Mouse (Mus musculus) thymus, adult 18-20 months (tissue): Measurements from ENCODE around the gene Kirrel3.

Experiments used
- DNase-seq, 2 experiments: peaks; one replicate each; pipeline ENCODE4 v3.0.0; 2022; ENCODE audit warnings: mixed read lengths in 2 of 2

Gene Kirrel3

DNA sequence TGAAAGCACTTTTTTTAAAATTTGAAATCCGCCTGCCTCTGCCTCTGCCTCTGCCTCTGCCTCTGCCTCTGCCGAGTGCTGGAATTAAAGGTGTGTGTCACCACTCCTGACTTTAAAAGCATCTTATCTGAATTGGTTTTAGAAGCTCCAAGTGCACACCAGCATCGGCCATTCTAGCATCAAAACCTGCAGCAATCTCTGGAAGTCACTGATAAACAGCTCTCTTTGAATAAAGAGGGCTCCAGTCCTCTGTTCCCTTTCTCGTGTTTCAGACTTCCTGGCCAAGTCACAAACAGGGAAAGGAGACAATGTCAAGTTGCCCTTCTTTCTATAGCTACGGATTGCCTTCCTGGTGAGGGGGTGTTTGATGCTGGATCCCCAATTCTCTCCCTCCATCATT, 554.2 kb downstream of the Kirrel3 start:
- no peak for DNase-seq

DNA sequence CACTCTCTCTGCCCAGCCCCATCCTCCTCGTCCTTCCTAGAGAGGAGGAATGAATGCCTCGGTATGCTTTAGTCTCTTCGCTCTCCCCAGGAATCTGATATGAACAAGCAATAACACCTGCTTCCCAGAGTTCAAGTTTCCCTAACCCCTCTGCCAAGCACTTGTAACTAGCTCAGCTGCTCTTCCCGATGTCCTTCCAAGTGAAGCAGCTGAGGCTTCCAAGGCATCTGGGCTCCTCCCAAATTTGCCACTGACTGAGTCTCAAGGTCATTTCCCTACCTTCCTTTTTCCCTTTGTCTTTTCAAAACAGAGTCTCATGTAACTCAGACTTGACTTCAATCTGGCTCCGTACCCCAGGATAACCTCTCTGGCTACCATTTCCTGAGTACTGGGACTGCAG, 555.8 kb downstream of the Kirrel3 start:
- no peak for DNase-seq

DNA sequence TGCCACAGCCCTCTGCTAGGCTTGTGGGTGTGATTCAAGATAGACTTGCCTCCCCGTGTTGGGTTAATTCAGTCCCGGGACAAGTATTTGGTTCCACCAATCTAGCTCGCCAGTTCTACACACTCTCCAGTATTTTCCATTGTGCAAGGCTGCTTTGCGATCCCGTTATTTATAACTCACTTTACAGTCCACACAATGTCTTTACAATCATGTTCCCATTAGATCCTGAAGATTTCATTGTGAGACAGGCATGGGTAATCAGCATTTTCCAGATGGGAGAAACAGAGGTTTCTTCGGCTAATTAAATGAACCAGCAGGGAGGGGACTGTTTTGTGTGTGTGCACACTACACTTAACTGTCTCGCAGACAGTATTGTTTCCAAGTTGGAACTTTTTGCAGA, 557.9 kb downstream of the Kirrel3 start:
- no peak for DNase-seq

DNA sequence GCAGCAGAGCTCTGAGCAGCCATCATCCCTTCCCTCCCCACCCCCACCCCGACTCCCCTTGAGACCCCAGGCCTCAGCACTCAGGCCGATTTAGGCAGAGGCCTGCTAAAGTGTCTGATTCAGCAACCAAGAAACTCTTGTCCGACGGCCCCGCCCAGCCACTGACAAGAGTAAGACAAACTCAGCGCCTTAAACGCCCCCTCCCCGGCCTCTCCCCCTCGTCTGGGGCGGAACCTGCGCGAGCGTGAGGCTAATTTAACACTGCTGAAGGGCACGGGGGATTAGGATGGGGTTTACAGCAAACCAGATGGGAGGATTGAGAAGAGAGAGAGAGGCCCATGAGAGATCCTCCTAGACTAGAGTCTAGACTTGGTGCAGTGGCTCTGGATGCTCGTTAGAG, 558.8 kb downstream of the Kirrel3 start:
- no peak for DNase-seq

DNA sequence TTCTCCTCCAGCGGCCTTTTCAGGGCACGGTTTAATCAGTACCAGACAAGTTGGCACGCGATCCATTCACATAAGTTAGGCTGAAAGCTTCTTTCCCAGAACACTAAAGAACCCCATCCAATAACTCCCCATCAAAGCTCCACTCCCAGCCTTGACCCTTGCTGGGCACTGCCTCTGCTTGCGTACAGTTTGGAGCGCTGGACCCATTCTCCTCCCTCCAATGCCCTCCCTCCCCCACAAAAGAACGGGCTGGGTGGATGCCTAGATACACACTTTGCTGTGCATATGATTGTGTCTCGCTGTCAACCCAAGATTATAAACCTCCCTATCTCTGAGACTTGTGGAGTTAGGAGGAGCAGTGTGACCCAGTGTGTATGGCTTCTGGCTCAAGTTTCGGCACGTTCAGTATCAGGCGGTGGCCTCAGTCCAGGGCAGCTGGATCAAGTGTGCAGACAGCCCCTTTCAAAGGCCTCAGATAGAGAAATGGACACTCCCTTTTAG, 559.4 kb downstream of the Kirrel3 start:
- DNase-seq, result no peak

DNA sequence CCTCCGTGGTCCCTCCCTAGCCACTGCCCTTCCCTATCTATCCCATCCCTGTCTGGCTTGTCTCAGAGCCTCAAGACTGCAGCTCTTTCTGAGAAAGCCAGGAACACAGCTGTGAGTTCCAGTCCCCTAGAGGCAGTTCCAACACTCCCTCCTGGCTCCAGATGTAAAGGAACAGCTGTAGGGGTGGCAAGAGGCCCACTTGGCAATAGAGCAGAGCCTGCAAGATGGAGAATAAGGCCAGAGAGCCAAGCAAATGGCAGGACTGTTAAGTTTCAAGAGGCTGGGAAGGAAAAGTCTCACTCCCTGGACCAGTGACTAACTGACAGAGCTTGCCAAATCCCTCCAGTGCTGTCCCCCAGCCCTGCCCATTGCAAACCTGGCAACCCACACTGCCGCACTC, 560.1 kb downstream of the Kirrel3 start:
- peak in 1 of 2 experiments; percentile 10 for DNase-seq

DNA sequence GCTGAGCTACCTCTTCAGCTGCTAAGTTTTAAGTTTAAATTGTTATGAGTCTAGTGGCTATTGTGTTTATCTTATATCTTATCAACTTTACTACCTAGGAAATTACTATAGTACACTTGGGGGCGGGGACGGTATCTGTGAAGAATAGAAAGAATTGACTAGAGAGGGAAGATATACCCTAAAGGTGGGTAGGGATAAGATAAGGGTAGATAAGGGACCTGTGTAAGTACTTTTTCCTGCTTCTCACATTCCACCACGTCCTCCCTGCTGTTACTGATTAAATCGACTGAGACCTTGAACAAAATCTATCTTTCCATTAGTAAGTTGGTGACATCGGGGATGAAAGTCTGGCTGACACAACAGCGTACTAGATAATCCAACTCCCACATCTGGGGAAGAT, 562.8 kb downstream of the Kirrel3 start:
- no peak for DNase-seq

DNA sequence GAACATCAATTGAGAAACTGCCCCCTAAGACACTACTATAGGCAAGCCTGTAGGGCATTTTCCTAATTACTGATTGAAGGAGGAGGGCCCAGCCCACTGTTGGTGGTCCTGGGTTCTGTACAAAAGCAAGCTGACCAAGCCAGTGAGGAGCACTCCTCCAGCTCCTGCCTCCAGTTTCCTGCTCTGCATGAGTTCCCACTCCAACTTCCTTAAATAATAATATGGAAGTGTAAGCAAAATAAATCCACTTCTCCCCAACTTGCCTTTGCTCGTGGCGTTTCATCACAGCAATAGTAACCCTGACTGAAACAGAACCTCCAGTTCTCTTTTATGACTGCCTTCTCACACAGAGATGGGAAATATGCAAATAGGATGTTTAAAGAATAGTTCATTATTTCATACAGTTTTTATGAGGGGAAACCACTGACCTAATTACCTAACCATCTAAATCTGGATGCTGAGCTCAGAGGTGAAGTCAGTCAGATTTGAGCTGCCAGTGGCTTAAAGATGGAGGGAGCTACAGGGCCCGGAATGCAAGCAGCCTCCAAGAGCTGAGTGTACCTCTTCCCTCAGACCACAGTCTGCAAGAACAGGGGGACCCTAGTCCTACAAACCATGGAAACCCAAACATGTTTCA, 564.3 kb downstream of the Kirrel3 start:
- DNase-seq, result no peak

DNA sequence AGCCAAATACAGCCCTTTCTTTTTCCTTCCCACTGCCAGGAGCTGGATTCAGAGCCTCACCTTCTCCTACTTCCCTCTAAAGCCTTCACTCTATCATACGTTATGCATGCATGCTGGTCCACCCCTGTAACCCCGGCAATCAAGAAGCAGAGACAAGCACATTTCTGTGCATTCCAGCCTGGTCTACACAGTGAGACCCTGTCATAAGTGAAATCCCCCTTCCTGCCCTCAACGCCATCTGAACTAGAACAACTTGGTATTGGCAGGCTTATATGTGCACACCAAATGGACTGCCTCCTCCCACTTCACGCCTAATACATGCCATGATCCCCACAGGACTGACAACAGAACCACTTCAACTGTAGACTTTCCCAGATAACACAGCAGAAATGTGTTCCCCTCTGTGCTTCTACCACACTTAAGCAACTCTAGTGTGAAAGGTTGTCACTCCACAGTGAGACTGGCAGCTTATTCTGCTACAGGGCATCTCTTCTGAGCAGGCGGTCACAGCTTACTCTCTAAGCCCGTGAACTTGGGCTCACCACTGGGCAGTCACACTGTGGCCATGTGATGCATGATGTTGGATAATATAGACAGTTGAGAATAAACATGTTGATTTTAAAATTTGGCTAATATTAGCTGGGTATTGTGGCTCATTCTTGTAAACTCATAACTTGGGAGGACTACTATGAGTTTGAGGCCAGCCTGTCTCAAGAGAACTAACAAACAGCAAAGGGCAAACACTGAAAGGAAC, 565.2 kb downstream of the Kirrel3 start:
- no peak for DNase-seq

DNA sequence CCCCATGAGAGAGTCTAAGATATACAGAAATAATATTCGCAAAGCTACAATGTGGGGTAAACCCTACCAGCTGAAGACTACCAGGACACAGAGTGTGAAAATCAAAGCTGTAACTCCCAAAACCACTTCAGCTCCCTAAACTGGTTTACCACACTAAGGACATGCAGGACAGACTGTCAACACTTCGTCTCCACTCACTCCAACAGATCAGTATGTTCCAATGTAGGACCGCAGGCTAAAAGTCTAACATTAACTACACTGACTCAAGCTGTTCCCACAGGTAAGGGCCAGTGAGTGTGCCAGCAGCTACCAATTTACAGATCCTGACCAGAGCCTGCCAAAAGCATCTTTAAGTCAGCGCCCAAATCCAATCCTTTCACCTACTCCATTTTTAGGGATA, 566.0 kb downstream of the Kirrel3 start:
- no peak for DNase-seq

DNA sequence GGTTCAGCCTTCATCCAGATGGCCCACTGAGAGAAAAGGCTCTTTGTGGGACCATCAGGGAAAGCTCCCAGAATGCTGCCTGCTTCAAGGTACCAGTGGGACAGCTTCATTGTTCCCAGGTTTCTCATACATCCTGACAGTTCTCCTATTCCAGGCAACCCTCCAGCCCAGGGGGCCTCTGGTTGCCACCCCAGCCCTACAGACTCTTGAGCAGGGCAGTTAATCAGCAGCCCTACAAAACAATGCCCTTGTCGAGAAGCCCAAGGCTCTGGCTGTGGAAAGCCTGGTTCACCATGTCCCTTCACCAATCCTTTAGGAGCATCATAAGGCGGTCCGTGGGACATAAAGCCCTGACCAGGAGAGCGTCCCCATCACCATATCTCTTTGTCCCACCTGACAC, 567.0 kb downstream of the Kirrel3 start:
- DNase-seq, result no peak

DNA sequence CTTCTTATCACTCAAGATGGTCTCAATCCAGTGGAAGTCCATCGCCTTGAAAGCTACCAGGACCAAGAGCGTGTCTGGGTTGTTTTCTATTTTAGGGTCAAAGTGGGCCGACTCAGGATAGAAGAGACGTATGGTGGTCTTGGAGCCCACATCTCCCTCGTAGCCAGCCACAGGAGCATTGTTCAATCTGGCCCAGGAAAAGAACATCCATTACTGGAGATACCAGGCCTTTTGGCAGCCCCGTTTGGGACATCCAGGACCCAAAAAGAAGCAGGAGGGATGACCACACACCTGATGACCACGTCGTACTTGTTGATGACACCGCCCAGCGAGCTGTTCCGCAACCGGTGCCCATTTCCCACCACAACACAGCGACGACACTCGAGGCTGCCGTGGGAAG, 567.4 kb downstream of the Kirrel3 start:
- DNase-seq, result no peak

DNA sequence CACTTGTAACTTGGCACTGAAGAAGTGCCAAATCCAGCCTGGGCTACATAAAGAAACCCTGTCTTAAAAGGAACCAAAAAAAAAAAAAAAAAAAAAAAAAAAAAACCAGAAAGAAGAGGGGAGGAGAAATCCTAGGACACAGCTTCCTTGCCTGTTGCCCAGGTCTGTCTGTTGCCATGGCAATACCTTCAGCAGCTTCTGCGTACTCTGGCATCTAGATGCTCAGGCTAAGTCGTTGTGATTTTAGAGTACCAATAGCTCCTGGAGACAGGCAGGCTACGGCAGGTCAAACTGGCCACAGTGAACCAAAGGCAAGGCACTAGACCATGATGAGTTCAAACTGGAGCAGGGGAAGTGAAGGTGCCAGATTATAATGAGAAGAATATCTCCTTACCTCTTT, 568.0 kb downstream of the Kirrel3 start:
- no peak for DNase-seq

DNA sequence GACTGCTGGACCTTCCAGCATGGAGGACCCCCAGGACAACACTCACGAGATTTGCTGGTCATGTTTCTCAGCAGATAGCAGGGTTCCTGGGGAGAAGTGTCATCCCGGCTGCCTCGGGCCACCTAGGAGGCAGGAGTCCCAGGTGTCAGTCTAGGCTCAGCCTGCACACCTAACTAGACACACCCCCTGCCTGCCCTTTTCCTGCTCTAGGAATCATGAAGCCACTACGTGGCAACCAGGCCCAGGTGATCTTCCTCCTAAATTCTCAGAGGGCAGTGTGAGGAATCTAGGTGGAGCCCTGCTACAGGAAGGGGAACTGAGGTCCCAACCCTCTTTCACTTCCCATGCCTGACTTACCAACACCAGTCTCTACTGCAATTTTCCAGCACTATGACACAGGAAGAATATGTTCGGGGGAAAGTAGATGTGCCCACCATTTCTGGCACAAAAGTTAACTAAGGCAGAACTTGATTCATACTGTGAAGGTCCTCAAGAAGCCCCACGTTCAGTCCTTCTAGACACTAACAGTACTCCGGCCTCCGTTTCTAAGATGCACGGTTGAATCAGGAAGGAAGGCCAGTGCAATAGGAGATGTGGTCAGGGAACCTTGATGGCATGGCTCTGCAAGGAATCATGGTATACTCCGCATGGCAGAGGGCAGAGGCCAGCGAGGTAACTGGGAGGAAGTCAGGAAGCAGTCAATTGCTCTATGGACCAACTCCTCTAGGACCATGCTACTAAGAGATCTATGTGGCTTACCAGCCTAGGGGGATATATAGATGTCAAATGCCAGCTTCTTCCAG, 570.0 kb downstream of the Kirrel3 start:
- no peak for DNase-seq

DNA sequence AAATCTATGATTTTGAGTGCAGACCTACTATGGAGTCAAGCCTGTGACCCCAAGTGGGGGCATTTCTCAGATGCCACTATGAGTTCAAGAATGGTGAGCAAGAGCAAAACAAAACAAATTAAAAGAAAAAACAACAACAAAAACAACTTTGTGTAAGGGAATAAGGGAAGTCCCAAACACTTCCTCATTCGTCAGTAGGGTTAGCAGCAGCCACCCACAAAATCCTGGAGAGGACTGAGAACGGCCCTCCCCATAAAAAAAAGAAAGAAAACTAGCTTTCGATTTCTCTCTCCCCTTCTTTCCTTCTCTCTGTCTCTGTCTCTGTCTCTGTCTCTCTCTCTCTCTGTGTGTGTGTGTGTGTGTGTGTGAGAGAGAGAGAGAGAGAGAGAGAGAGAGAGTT, 570.9 kb downstream of the Kirrel3 start:
- DNase-seq, result no peak

DNA sequence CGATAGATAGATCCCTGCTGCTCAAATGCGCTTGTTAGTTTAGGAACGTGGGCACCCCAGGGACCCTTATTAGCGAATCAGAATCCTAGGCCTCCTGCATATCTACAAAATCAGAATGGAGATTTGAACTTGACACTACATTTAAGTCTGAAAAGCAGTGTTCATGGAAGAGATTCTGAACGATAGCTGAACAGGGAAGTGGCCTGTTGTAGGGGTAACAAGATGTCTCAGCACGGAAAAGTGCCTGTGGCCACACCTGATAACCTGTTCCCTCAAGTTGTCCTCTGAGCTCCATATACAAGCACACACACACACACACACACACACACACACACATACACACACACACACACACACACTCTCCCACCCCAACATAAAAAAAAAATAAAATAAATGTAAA, 571.9 kb downstream of the Kirrel3 start:
- no peak for DNase-seq

DNA sequence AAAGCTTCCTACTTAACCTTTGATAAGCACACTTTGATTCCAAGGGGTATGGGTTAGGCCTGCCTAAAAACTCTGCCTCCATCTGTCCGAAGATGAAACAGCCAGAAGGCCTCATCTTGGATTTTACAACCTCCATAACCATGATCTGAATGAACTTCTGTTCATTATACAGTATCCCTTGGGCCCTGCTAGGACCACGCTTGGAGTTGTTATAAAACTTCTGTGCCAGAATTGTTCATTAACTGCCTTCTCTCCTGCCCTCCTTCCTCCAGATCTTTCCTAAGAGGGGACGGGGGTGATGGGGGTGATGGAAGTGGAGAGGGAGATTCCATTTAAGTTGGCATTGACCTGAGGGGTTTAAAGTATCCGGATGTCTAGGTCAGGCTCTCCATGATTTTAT, 572.5 kb downstream of the Kirrel3 start:
- DNase-seq, result no peak

DNA sequence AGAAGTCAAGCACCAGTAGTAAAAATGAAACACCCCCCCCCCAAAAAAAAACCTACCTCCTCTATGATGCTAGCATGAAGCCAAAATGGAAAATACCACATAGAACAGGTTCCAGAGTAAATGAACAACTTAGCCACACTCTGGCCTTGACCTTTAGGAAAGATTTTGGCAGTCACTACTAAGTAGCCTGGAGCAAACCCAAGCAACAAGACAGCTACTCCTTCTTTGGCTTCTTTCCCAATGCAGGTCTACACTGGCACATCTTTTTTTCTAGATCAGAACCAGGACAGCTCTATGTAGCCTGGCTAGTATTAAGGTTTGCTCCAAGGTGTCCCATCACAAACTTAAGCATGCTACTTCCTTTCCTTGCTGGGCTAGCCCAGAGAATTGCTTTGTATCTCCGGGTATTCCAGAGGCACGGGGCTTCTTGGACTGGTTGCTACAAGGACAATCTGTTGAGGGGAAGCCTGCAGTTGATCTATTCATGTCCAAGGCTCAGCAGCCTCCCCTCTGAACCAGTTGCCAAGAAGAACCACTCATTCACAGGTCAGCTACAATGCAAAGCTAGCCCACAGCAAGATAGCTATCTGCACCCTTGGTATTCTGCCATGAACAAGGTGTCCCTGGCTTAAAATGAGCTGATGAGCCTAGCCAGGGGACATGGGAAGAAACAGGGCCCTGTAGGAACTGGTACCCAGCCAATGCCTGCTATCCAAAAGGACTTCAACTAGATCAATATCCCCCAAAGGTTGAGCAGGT, 573.1 kb downstream of the Kirrel3 start:
- no peak for DNase-seq

DNA sequence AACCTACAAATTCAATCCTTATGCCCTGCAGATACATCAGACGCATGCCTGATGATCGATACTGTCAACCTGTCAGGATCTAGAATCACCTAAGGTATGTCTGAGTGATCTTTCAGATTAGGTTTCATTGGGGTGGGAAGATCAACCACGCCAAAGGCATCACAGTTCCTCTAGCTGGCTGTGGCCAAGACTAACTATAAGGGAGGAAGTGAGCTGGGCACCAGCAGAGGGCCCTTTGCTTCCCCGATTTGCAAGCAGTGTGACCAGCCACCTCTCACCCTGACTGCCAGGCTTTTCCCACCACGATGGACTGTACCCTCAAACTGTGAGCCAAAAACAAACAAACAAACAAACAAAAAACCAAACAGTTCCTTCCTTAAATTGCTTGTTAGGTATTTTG, 574.2 kb downstream of the Kirrel3 start:
- DNase-seq, result no peak

DNA sequence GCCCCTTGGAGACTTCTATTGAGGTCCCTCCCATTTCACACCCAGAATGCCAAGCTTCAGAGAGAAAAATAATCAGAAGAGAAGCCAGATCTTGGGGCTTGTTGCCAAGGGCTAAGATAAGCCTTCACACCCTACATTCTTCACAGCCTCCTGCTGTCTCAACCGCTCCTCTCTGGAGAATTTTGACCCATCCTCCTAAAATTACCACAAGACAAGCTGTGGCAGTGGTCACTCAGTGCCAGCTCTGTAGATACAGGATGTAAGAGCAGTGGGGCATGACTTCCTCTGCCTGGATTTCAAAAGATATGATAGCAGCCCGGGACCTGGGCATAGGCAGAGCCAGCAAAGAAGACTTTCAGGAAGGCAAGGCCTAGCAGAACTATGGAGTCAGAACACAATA, 575.8 kb downstream of the Kirrel3 start:
- no peak for DNase-seq
